Mouse (Mus musculus): ENCODE measurements around the gene Prim2. TPM values are rescaled to one million over a fixed set of nuclear protein-coding genes. Genes with fewer than 3 reads are reported as not detected.
"Not testable (repeated sequence)": the region's sequence is repeated elsewhere in the genome, so short reads cannot be mapped to it uniquely, and the experiment has no call there.

Gene Prim2
- polyA plus RNA-seq, 1 experiment, result 22.5 TPM

- no peak overlapping the region for H3K4me3 ChIP-seq (ENCODE audit: insufficient read depth, poor library complexity, severe bottlenecking)
- TF ChIP-seq MAX (IDR thresholded peaks at IDR 0.05) (no peak), CTCF (IDR thresholded peaks at IDR 0.05; ENCODE audit: control insufficient read depth, insufficient read depth, insufficient read length) (no peak), MYOD1 (IDR thresholded peaks at IDR 0.05; ENCODE audit: control insufficient read depth, insufficient read length, low read depth) (no peak), USF1 (IDR thresholded peaks at IDR 0.05; ENCODE audit: low read depth) (no peak), CEBPB (IDR thresholded peaks at IDR 0.05; ENCODE audit: low read depth) (no peak), FOSL1 (IDR thresholded peaks at IDR 0.05; ENCODE audit: insufficient read depth, low read length, poor library complexity, severe bottlenecking) (no peak), MYOG (IDR thresholded peaks at IDR 0.05; ENCODE audit: control insufficient read depth, extremely low read depth, insufficient read length) (no peak)
- H3K79me2 ChIP-seq (ENCODE audit: control insufficient read depth, insufficient read depth), result no peaks in the 10 kb centered on the region
- peaks cover 40% of the 10 kb centered on the region for H3K36me3 ChIP-seq (ENCODE audit: control insufficient read depth, insufficient read depth)
- H3K27me3 ChIP-seq (ENCODE audit: control insufficient read depth, insufficient read depth, insufficient read length), result no peaks in the 10 kb centered on the region
- no peaks in the 10 kb centered on the region for H3K79me3 ChIP-seq (ENCODE audit: low read depth)
- no peak overlapping the region for H3ac ChIP-seq (ENCODE audit: control insufficient read depth, insufficient read length, low read depth)
Observed at GRCm38 (mm10) chr1:33641139-33641538, 28.5 kb downstream of the Prim2 start.

- Histone ChIP-seq H3K27me3 (ENCODE audit: control insufficient read depth, insufficient read depth, insufficient read length) (no peaks in the 10 kb centered on the region), H3K4me3 (ENCODE audit: insufficient read depth, poor library complexity, severe bottlenecking) (no peak overlapping the region), H3K36me3 (ENCODE audit: control insufficient read depth, insufficient read depth) (peaks cover 43% of the 10 kb centered on the region), H3K79me3 (ENCODE audit: low read depth) (no peaks in the 10 kb centered on the region), H3ac (ENCODE audit: control insufficient read depth, insufficient read length, low read depth) (no peak overlapping the region), H3K79me2 (ENCODE audit: control insufficient read depth, insufficient read depth) (no peaks in the 10 kb centered on the region)
- TF ChIP-seq CTCF (IDR thresholded peaks at IDR 0.05; ENCODE audit: control insufficient read depth, insufficient read depth, insufficient read length) (no peak), CEBPB (IDR thresholded peaks at IDR 0.05; ENCODE audit: low read depth) (no peak), USF1 (IDR thresholded peaks at IDR 0.05; ENCODE audit: low read depth) (no peak), MAX (IDR thresholded peaks at IDR 0.05) (no peak), FOSL1 (IDR thresholded peaks at IDR 0.05; ENCODE audit: insufficient read depth, low read length, poor library complexity, severe bottlenecking) (no peak)
Observed at GRCm38 (mm10) chr1:33640089-33640488, 29.5 kb downstream of the Prim2 start.

GRCm38 (mm10) chr1:33639234-33639633 is 30.4 kb downstream of the Prim2 start:
- Histone ChIP-seq H3K79me3 (ENCODE audit: low read depth) (no peaks in the 10 kb centered on the region), H3K79me2 (ENCODE audit: control insufficient read depth, insufficient read depth) (no peaks in the 10 kb centered on the region), H3K36me3 (ENCODE audit: control insufficient read depth, insufficient read depth) (peaks cover 48% of the 10 kb centered on the region), H3K27me3 (ENCODE audit: control insufficient read depth, insufficient read depth, insufficient read length) (no peaks in the 10 kb centered on the region), H3ac (ENCODE audit: control insufficient read depth, insufficient read length, low read depth) (no peak overlapping the region), H3K4me3 (ENCODE audit: insufficient read depth, poor library complexity, severe bottlenecking) (no peak overlapping the region)
- TF ChIP-seq MYOD1 (IDR thresholded peaks at IDR 0.05; ENCODE audit: control insufficient read depth, insufficient read length, low read depth) (no peak), USF1 (IDR thresholded peaks at IDR 0.05; ENCODE audit: low read depth) (no peak), FOSL1 (IDR thresholded peaks at IDR 0.05; ENCODE audit: insufficient read depth, low read length, poor library complexity, severe bottlenecking) (no peak), MAX (IDR thresholded peaks at IDR 0.05) (no peak), CEBPB (IDR thresholded peaks at IDR 0.05; ENCODE audit: low read depth) (no peak), MYOG (IDR thresholded peaks at IDR 0.05; ENCODE audit: control insufficient read depth, extremely low read depth, insufficient read length) (no peak), CTCF (IDR thresholded peaks at IDR 0.05; ENCODE audit: control insufficient read depth, insufficient read depth, insufficient read length) (no peak)

- H3K36me3 ChIP-seq (ENCODE audit: control insufficient read depth, insufficient read depth), result peaks cover 55% of the 10 kb centered on the region
- H3ac ChIP-seq (ENCODE audit: control insufficient read depth, insufficient read length, low read depth), result no peak overlapping the region
- H3K79me2 ChIP-seq (ENCODE audit: control insufficient read depth, insufficient read depth), result no peaks in the 10 kb centered on the region
- TF ChIP-seq MYOD1 (IDR thresholded peaks at IDR 0.05; ENCODE audit: control insufficient read depth, insufficient read length, low read depth) (no peak), CTCF (IDR thresholded peaks at IDR 0.05; ENCODE audit: control insufficient read depth, insufficient read depth, insufficient read length) (no peak), MYOG (IDR thresholded peaks at IDR 0.05; ENCODE audit: control insufficient read depth, extremely low read depth, insufficient read length) (no peak), USF1 (IDR thresholded peaks at IDR 0.05; ENCODE audit: low read depth) (no peak), FOSL1 (IDR thresholded peaks at IDR 0.05; ENCODE audit: insufficient read depth, low read length, poor library complexity, severe bottlenecking) (no peak), CEBPB (IDR thresholded peaks at IDR 0.05; ENCODE audit: low read depth) (no peak), MAX (IDR thresholded peaks at IDR 0.05) (no peak)
- H3K4me3 ChIP-seq (ENCODE audit: insufficient read depth, poor library complexity, severe bottlenecking), result no peak overlapping the region
- no peaks in the 10 kb centered on the region for H3K27me3 ChIP-seq (ENCODE audit: control insufficient read depth, insufficient read depth, insufficient read length)
- H3K79me3 ChIP-seq (ENCODE audit: low read depth), result no peaks in the 10 kb centered on the region
Observed at GRCm38 (mm10) chr1:33637827-33638226, 31.8 kb downstream of the Prim2 start.

GRCm38 (mm10) chr1:33636421-33637195 is 33.0 kb downstream of the Prim2 start:
- Histone ChIP-seq H3K27me3 (ENCODE audit: control insufficient read depth, insufficient read depth, insufficient read length) (no peaks in the 10 kb centered on the region), H3K4me3 (ENCODE audit: insufficient read depth, poor library complexity, severe bottlenecking) (no peak overlapping the region), H3ac (ENCODE audit: control insufficient read depth, insufficient read length, low read depth) (no peak overlapping the region), H3K36me3 (ENCODE audit: control insufficient read depth, insufficient read depth) (peaks cover 47% of the 10 kb centered on the region), H3K79me3 (ENCODE audit: low read depth) (no peaks in the 10 kb centered on the region), H3K79me2 (ENCODE audit: control insufficient read depth, insufficient read depth) (no peaks in the 10 kb centered on the region)
- TF ChIP-seq CTCF (IDR thresholded peaks at IDR 0.05; ENCODE audit: control insufficient read depth, insufficient read depth, insufficient read length) (no peak), MAX (IDR thresholded peaks at IDR 0.05) (no peak), MYOG (IDR thresholded peaks at IDR 0.05; ENCODE audit: control insufficient read depth, extremely low read depth, insufficient read length) (no peak), MYOD1 (IDR thresholded peaks at IDR 0.05; ENCODE audit: control insufficient read depth, insufficient read length, low read depth) (no peak), CEBPB (IDR thresholded peaks at IDR 0.05; ENCODE audit: low read depth) (no peak), FOSL1 (IDR thresholded peaks at IDR 0.05; ENCODE audit: insufficient read depth, low read length, poor library complexity, severe bottlenecking) (no peak), USF1 (IDR thresholded peaks at IDR 0.05; ENCODE audit: low read depth) (no peak)

GRCm38 (mm10) chr1:33631002-33631618 is 38.5 kb downstream of the Prim2 start:
- H3K79me2 ChIP-seq (ENCODE audit: control insufficient read depth, insufficient read depth); H3K4me3 ChIP-seq (ENCODE audit: insufficient read depth, poor library complexity, severe bottlenecking); H3K79me3 ChIP-seq (ENCODE audit: low read depth); H3K27me3 ChIP-seq (ENCODE audit: control insufficient read depth, insufficient read depth, insufficient read length); H3ac ChIP-seq (ENCODE audit: control insufficient read depth, insufficient read length, low read depth): not testable (repeated sequence)
- peaks cover 48% of the 10 kb centered on the region for H3K36me3 ChIP-seq (ENCODE audit: control insufficient read depth, insufficient read depth)

All from C2C12 (cell line).